Mouse (Mus musculus) myocyte (in vitro differentiated cells): ENCODE data around the gene Spata32.

Source experiments
- CEBPB ChIP-seq: IDR thresholded peaks from 2 replicates; pipeline ENCODE4 v1.6.1; 2011; ENCODE audit warnings: mild to moderate bottlenecking, moderate library complexity; ENCODE audit not compliant: poor library complexity, insufficient read depth, severe bottlenecking
- E2F4 ChIP-seq: IDR thresholded peaks from one replicate; pipeline ENCODE4 v1.6.1; 2011; ENCODE audit warnings: mild to moderate bottlenecking, control low read depth, moderate library complexity; ENCODE audit not compliant: insufficient read depth
- MAX ChIP-seq: IDR thresholded peaks from one replicate; pipeline ENCODE4 v1.6.1; 2011; ENCODE audit warnings: low read depth, mild to moderate bottlenecking, control low read depth
- MYOD1 ChIP-seq, 3 experiments: IDR thresholded peaks; one replicate each; pipeline ENCODE4 v1.6.1; 2011; ENCODE audit warnings: control low read depth in 2 of 3, low read depth in 2 of 3, mild to moderate bottlenecking in 2 of 3, moderate library complexity in 1 of 3; ENCODE audit not compliant: insufficient read length in 2 of 3, control insufficient read depth in 1 of 3
- MYOG ChIP-seq, 3 experiments: IDR thresholded peaks; one replicate each; pipeline ENCODE4 v1.6.1; 2011; ENCODE audit warnings: control low read depth in 2 of 3, low read depth in 2 of 3, mild to moderate bottlenecking in 2 of 3; ENCODE audit not compliant: insufficient read length in 2 of 3, control insufficient read depth in 1 of 3, insufficient read depth in 1 of 3
- POLR2A ChIP-seq: IDR thresholded peaks from one replicate; pipeline ENCODE4 v1.6.1; 2011; ENCODE audit warnings: low read depth, mild to moderate bottlenecking, control low read depth, moderate library complexity; ENCODE audit not compliant: insufficient read length
- POLR2AphosphoS2 ChIP-seq: IDR thresholded peaks from one replicate; pipeline ENCODE4 v1.6.1; 2011; ENCODE audit warnings: low read depth, control low read depth; ENCODE audit not compliant: insufficient read length
- REST ChIP-seq: IDR thresholded peaks from one replicate; pipeline ENCODE4 v1.6.1; 2011; ENCODE audit warnings: mild to moderate bottlenecking, control low read depth, moderate library complexity; ENCODE audit not compliant: insufficient read depth, insufficient read length
- TCF12 ChIP-seq: IDR thresholded peaks from one replicate; pipeline ENCODE4 v1.6.1; 2011; ENCODE audit warnings: mild to moderate bottlenecking, control low read depth; ENCODE audit not compliant: poor library complexity, insufficient read depth, severe bottlenecking
- USF1 ChIP-seq: IDR thresholded peaks from one replicate; pipeline ENCODE4 v1.6.1; 2011; ENCODE audit warnings: low read depth, mild to moderate bottlenecking, control low read depth, moderate library complexity

GRCm38 (mm10) chr11:103240740-103241139 is 22.5 kb upstream of the Spata32 start:
- no peak for TF ChIP-seq POLR2A
- no peak for TF ChIP-seq CEBPB
- no peak for TF ChIP-seq POLR2AphosphoS2
- TF ChIP-seq E2F4: no peak
- no peak for TF ChIP-seq USF1
- no peak for TF ChIP-seq TCF12
- no peak for TF ChIP-seq MAX
- TF ChIP-seq MYOD1 (IDR thresholded peaks at IDR 0.05; ENCODE audit: control insufficient read depth in 1 of 3, insufficient read length in 2 of 3, low read depth in 2 of 3): no peak
- no peak for TF ChIP-seq REST
- TF ChIP-seq MYOG (IDR thresholded peaks at IDR 0.05; ENCODE audit: control insufficient read depth in 1 of 3, insufficient read depth in 1 of 3, insufficient read length in 2 of 3, low read depth in 2 of 3): no peak
